Comparison of ENCODE assay signal across 26 mouse cellular contexts in genomic region chr1:191122744-191123143, GRCm38 (mm10). TPM values are rescaled to one million over a fixed set of nuclear protein-coding genes. Genes with fewer than 3 reads are reported as not detected.
A peak's percentile ranks its signal among the peaks of the same experiment; 100 is the strongest.
DNase-seq lines count a peak whose midpoint lies in the region; ATAC-seq and TF ChIP-seq lines count a peak whose summit lies in the region.
"Had no signal": no experiment of that assay in that cellular context is flagged by ENCODE, and none has a peak within 500 bp of the region (broad histone marks: within the 10 kb centered on the region; RNA-seq: fewer than 3 reads in every experiment).

No protein-coding gene starts in this region.

- H3K4me1 ChIP-seq in heart, embryonic 12.5 days (replicated peaks), result peaks cover 9% of the 10 kb centered on the region; the same call in 1 of the 2 replicates
- H3K4me1 ChIP-seq in MEL (ENCODE audit: control insufficient read depth in 1 of 2, insufficient read depth in 2 of 2, low read length in 2 of 2), result peaks cover 4 to 32% of the 10 kb centered on the region in 2 experiments
- peaks cover 54% of the 10 kb centered on the region for H3K4me1 ChIP-seq in bone marrow macrophage, adult 2 months (ENCODE audit: control insufficient read depth, insufficient read depth, low read length)

- H3K9me3 ChIP-seq in heart, embryonic 12.5 days (replicated peaks), result no peaks in the 10 kb centered on the region
- no peaks in the 10 kb centered on the region for H3K9me3 ChIP-seq in MEL (replicated peaks; ENCODE audit: insufficient read depth, low read length)
- H3K9me3 ChIP-seq: heart, embryonic 10.5 days; limb, embryonic 12.5 days had no signal

- no peak overlapping the region for H3K9ac ChIP-seq in heart, embryonic 12.5 days
- no peak overlapping the region for H3K9ac ChIP-seq in MEL (ENCODE audit: control insufficient read depth, low read depth, low read length, poor library complexity, severe bottlenecking)
- H3K9ac ChIP-seq: forebrain, postnatal 0 days; limb, embryonic 12.5 days had no signal

- TF ChIP-seq EP300 in MEL (IDR thresholded peaks at IDR 0.05; ENCODE audit: low read depth in 1 of 2, low read length in 2 of 2), result no peak; a peak in 2 of 4 replicates

- DNase-seq in heart, adult 9 months (ENCODE audit: low spot score in 2 of 2), result peak; percentile 36 to 53
- peak; percentile 86 for DNase-seq in MEL (ENCODE audit: low read depth, low spot score)
- no peak for DNase-seq in ovary, postnatal 36 days (ENCODE audit: low spot score)
- DNase-seq in adrenal gland, adult 8-10 months, result no peak
- DNase-seq: adrenal gland, adult 2 months; cerebellum, adult 9-11 months; forebrain, postnatal 0 days; gastrocnemius, adult 2 months; heart, postnatal 36 days; kidney, adult 11 months; kidney, postnatal 14 days; right cerebral cortex, postnatal 25 days; thymus, postnatal 36 days had no signal

- no peaks in the 10 kb centered on the region for H3K79me2 ChIP-seq in MEL (ENCODE audit: control insufficient read depth, insufficient read depth, low read length, poor library complexity)

- no peak overlapping the region for H3K27ac ChIP-seq in heart, embryonic 12.5 days (ENCODE audit: poor library complexity, severe bottlenecking)
- no peak overlapping the region for H3K27ac ChIP-seq in MEL (ENCODE audit: control insufficient read depth, low read depth, low read length)
- H3K27ac ChIP-seq in bone marrow macrophage, adult 2 months (ENCODE audit: insufficient read depth, low read depth, low read length), result peak overlapping the region; percentile 50
- H3K27ac ChIP-seq: heart, embryonic 10.5 days; limb, embryonic 12.5 days had no signal

- no peak overlapping the region for H3K4me2 ChIP-seq in heart, embryonic 12.5 days
- H3K4me2 ChIP-seq: limb, embryonic 12.5 days had no signal

- ATAC-seq in heart, embryonic 12.5 days (ENCODE audit: insufficient number of reproducible peaks, low FRiP score), result no peak
- ATAC-seq in megakaryocyte, adult 5-6 weeks (ENCODE audit: poor library complexity, severe bottlenecking), result peak; percentile 29
- ATAC-seq: forebrain, postnatal 0 days; hindbrain, embryonic 16.5 days; midbrain, embryonic 16.5 days had no signal

- TF ChIP-seq CTCF in MEL (IDR thresholded peaks at IDR 0.05 in 2 of 3, conservative IDR thresholded peaks at IDR 0.05 in 1 of 3; ENCODE audit: control insufficient read depth in 1 of 3, insufficient read depth in 1 of 3, low read depth in 2 of 3, low read length in 3 of 3, poor library complexity in 1 of 3, severe bottlenecking in 1 of 3), result no peak
- TF ChIP-seq CTCF in bone marrow macrophage, adult 2 months (IDR thresholded peaks at IDR 0.05; ENCODE audit: low read depth, low read length), result no peak

- no peak overlapping the region for H3K4me3 ChIP-seq in heart, embryonic 12.5 days
- no peak overlapping the region for H3K4me3 ChIP-seq in MEL (ENCODE audit: control insufficient read depth in 1 of 2, insufficient read depth in 1 of 2, low read depth in 2 of 2, low read length in 2 of 2)
- no peak overlapping the region for H3K4me3 ChIP-seq in bone marrow macrophage, adult 2 months (ENCODE audit: insufficient read depth, low read length)
- H3K4me3 ChIP-seq: gastrocnemius, adult 2 months; heart, embryonic 10.5 days; limb, embryonic 12.5 days; megakaryocyte, embryonic 14.5 days had no signal

- no peak for TF ChIP-seq RAD21 in MEL (IDR thresholded peaks at IDR 0.05; ENCODE audit: low read depth, low read length)

- TF ChIP-seq POLR2A in MEL (IDR thresholded peaks at IDR 0.05; ENCODE audit: control insufficient read depth in 1 of 2, insufficient read depth in 1 of 2, low read depth in 1 of 2, low read length in 2 of 2, poor library complexity in 1 of 2), result no peak
- no peak for TF ChIP-seq POLR2A in bone marrow macrophage, adult 2 months (IDR thresholded peaks at IDR 0.05; ENCODE audit: borderline replicate concordance, low read depth, low read length)

- WGBS in heart, embryonic 12.5 days, result 59% methylated on average over 3 of the region's 3 CpGs

- peaks cover 10% of the 10 kb centered on the region for H3K27me3 ChIP-seq in heart, embryonic 12.5 days (replicated peaks)
- H3K27me3 ChIP-seq in MEL (ENCODE audit: control insufficient read depth in 1 of 2, insufficient read depth in 2 of 2, low read length in 2 of 2), result no peaks in the 10 kb centered on the region

- no peaks in the 10 kb centered on the region for H3K36me3 ChIP-seq in heart, embryonic 12.5 days
- H3K36me3 ChIP-seq in MEL (ENCODE audit: control insufficient read depth in 1 of 2, insufficient read depth in 2 of 2, low read length in 2 of 2), result peaks cover 0 to 13% of the 10 kb centered on the region in 2 experiments; a peak in 2 of 4 replicates
- H3K36me3 ChIP-seq: heart, embryonic 10.5 days; limb, embryonic 12.5 days had no signal

TF ChIP-seq in MEL, 35 proteins besides CTCF, POLR2A, EP300 and RAD21:
- TF ChIP-seq ELF1 (IDR thresholded peaks at IDR 0.05; ENCODE audit: low read depth, low read length) (0 out of 2 replicates have a peak, but pooled peaks have one; percentile 13), SIN3A (IDR thresholded peaks at IDR 0.05; ENCODE audit: low read length) (peak; percentile 76; the same call in 1 of the 2 replicates), ETS1 (IDR thresholded peaks at IDR 0.05; ENCODE audit: low read depth, low read length) (0 out of 2 replicates have a peak, but pooled peaks have one; percentile 48), USF2 (IDR thresholded peaks at IDR 0.05; ENCODE audit: borderline replicate concordance in 1 of 2, insufficient read depth in 1 of 2, low read depth in 1 of 2, low read length in 2 of 2) (no peak), TCF12 (IDR thresholded peaks at IDR 0.05; ENCODE audit: low read depth, low read length) (0 out of 2 replicates have a peak, but pooled peaks have one; percentile 5), KAT2A (conservative IDR thresholded peaks at IDR 0.05; ENCODE audit: low read depth, low read length) (no peak), MXI1 (IDR thresholded peaks at IDR 0.05; ENCODE audit: low read depth, low read length) (peak; percentile 80), MYC (IDR thresholded peaks at IDR 0.05; ENCODE audit: low read depth, low read length) (peak; percentile 44; the same call in 1 of the 2 replicates), GATA1 (IDR thresholded peaks at IDR 0.05; ENCODE audit: low read depth, low read length) (0 out of 2 replicates have a peak, but pooled peaks have one; percentile 20)

RNA-seq across cellular contexts. Expression of gene Batf3, which starts 25.1 kb away (rescaled TPM):
- polyA plus RNA-seq in heart, embryonic 12.5 days (2016; fragmentation: Nextera tagmentation; extraction: Ambion mirVana), result 2.4 and 4.8 TPM in 2 replicates
- 1.5 and 2.4 TPM in 2 replicates for total RNA-seq in MEL (2012; rRNA removed)
- 1 to 10 TPM in 1 of 2 experiments, not detected in 1; 2.4 TPM for polyA plus RNA-seq in MEL (2012; ENCODE audit: insufficient read depth in 1 of 2, insufficient read length in 2 of 2, low read depth in 1 of 2, low replicate concordance in 2 of 2, missing spikeins in 1 of 2)
- polyA plus RNA-seq in bone marrow macrophage, adult 2 months (2012; ENCODE audit: insufficient read depth, insufficient read length, missing spikeins), result 5.6 and 7.0 TPM in 2 replicates
- total RNA-seq in megakaryocyte, adult 5-6 weeks (2015), result 5.2 and 11.7 TPM in 2 replicates
- 1.8 and 3.4 TPM in 2 replicates for total RNA-seq in megakaryocyte, adult 5-6 weeks (2017)
- total RNA-seq in adrenal gland, adult 8-10 months (2022), result 1 to 10 TPM in 3 of 4 experiments, under 1 TPM in 1; 0.64 to 5.4 (median 2.5) TPM

RNA-seq across cellular contexts. Expression of gene Fam71a, which starts 41.9 kb away (rescaled TPM):
- not detected in 2 replicates for polyA plus RNA-seq in heart, embryonic 12.5 days (2016; fragmentation: Nextera tagmentation; extraction: Ambion mirVana)
- not detected in 2 replicates for total RNA-seq in MEL (2012; rRNA removed)
- polyA plus RNA-seq in MEL (2012; ENCODE audit: insufficient read depth in 1 of 2, insufficient read length in 2 of 2, low read depth in 1 of 2, low replicate concordance in 2 of 2, missing spikeins in 1 of 2), result not detected
- polyA plus RNA-seq in bone marrow macrophage, adult 2 months (2012; ENCODE audit: insufficient read depth, insufficient read length, missing spikeins), result not detected in 2 replicates
- total RNA-seq in megakaryocyte, adult 5-6 weeks (2015), result 0.14 and 0.49 TPM in 2 replicates
- total RNA-seq in megakaryocyte, adult 5-6 weeks (2017), result 0.24 TPM in 1 of 2 replicates, not detected in the other
- not detected for total RNA-seq in adrenal gland, adult 8-10 months (2022)
- total RNA-seq: adrenal gland, adult 2 months; forebrain, postnatal 0 days; gastrocnemius, adult 2 months; heart, postnatal 36 days; layer of hippocampus, postnatal 10 days had no signal
- polyA plus RNA-seq: adrenal gland, adult 2 months; C2C12; embryonic facial prominence, embryonic 14.5 days; forebrain, postnatal 0 days; heart, embryonic 10.5 days; hindbrain, embryonic 16.5 days; limb, embryonic 12.5 days; liver, embryonic 16.5 days; midbrain, embryonic 16.5 days; neural tube, embryonic 11.5 days had no signal

RNA-seq across cellular contexts. Expression of gene Nsl1, which starts 59.9 kb away (rescaled TPM):
- 15.2 and 16.7 TPM in 2 replicates for polyA plus RNA-seq in heart, embryonic 12.5 days (2016; fragmentation: Nextera tagmentation; extraction: Ambion mirVana)
- 33.4 and 41.9 TPM in 2 replicates for total RNA-seq in MEL (2012; rRNA removed)
- 10 to 100 TPM in 1 of 2 experiments, not detected in 1; 24.2 TPM for polyA plus RNA-seq in MEL (2012; ENCODE audit: insufficient read depth in 1 of 2, insufficient read length in 2 of 2, low read depth in 1 of 2, low replicate concordance in 2 of 2, missing spikeins in 1 of 2)
- polyA plus RNA-seq in bone marrow macrophage, adult 2 months (2012; ENCODE audit: insufficient read depth, insufficient read length, missing spikeins), result 7.7 and 9.5 TPM in 2 replicates
- total RNA-seq in megakaryocyte, adult 5-6 weeks (2015), result 7.3 and 8.1 TPM in 2 replicates
- total RNA-seq in megakaryocyte, adult 5-6 weeks (2017), result 19.7 and 22.0 TPM in 2 replicates
- total RNA-seq in adrenal gland, adult 8-10 months (2022), result 1 to 10 TPM in 1 of 4 experiments, under 1 TPM in 3; 0.35 to 1.1 (median 0.72) TPM

Comparison
In these comparisons a context has a peak if more than half of its experiments do, and no peak if none do; other contexts are left out.
1. DNase-seq: peak in heart, adult 9 months (2 of 2) and MEL (single experiment); none in ovary, postnatal 36 days (single experiment) and adrenal gland, adult 8-10 months (single experiment).
2. RNA of gene Nsl1, which starts 59.9 kb away (total RNA-seq): 33.4 to 41.9 TPM in MEL and 7.3 to 22.0 TPM in megakaryocyte, adult 5-6 weeks; 0.35 to 1.1 TPM in adrenal gland, adult 8-10 months; every median in the first group is over 4 times any median in the second.